In the genomic region with DNA sequence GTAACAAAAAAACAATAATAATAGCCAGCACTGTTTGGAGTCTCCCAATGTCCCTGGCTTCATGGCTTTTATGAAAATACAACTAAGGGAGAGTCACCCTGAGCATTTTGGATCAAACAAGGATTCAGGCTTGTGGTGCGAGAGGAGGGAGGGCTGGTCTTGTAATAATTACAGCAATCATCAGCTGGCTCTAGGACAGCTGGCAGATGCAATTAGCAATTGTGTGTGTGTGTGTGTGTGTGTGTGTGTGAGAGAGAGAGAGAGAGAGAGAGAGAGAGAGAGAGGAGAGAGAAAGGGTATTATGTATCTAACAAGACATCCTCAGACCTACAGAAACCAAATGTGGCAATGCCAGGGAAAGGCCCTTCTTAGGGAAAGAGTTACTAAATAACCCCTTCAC, we compare ENCODE assay signal across 8 mouse cellular contexts. TPM values are rescaled to one million over a fixed set of nuclear protein-coding genes. Genes with fewer than 3 reads are reported as not detected.
DNase-seq lines count a peak whose midpoint lies in the region; ATAC-seq and TF ChIP-seq lines count a peak whose summit lies in the region.

No protein-coding gene starts in this region.

- peak overlapping the region; percentile 74 for H3K4me3 ChIP-seq in heart, adult 2 months
- peak overlapping the region; percentile 84 for H3K4me3 ChIP-seq in embryonic facial prominence, embryonic 10.5 days
- peak overlapping the region; percentile 86 for H3K4me3 ChIP-seq in hindbrain, embryonic 15.5 days
- H3K4me3 ChIP-seq in midbrain, embryonic 14.5 days (replicated peaks; ENCODE audit: low read depth, low read length), result peak overlapping the region; percentile 78

- intact Hi-C loops in heart, adult 2 months (cut with DNase I), result no loop called here
- intact Hi-C loops in heart, postnatal 36 days (cut with DNase I), result loop anchor here (5.0 kb wide), 1 partner anchor 37 kb away; no protein-coding TSS in a partner anchor

- peak; percentile 31 to 39 for DNase-seq in heart, adult 2 months
- no peak for DNase-seq in heart, postnatal 36 days
- DNase-seq in embryonic facial prominence, embryonic 10.5 days (ENCODE audit: low spot score), result no peak
- DNase-seq in midbrain, embryonic 14.5 days, result peak; percentile 12
- no peak for DNase-seq in right cerebral cortex, adult 18-20 months
- DNase-seq in layer of hippocampus, postnatal 14 days (ENCODE audit: low spot score in 2 of 2), result no peak

- no peak for ATAC-seq in hindbrain, embryonic 15.5 days (ENCODE audit: low FRiP score, low read depth)
- ATAC-seq in midbrain, embryonic 14.5 days (ENCODE audit: low FRiP score, low TSS enrichment), result no peak
- no peak for ATAC-seq in inflammation-experienced regulatory T-cells, adult 6 months

- TF ChIP-seq EP300 in heart, adult 2 months (IDR thresholded peaks at IDR 0.05; ENCODE audit: insufficient read depth, low read depth, low read length), result no peak

- no peak overlapping the region; the same call in 1 of the 2 replicates for H3K9ac ChIP-seq in heart, adult 2 months (ENCODE audit: low read depth, low read length)
- peak overlapping the region; percentile 82 for H3K9ac ChIP-seq in hindbrain, embryonic 15.5 days
- H3K9ac ChIP-seq in midbrain, embryonic 14.5 days (replicated peaks; ENCODE audit: low read length), result peak overlapping the region; percentile 94; the same call in 1 of the 2 replicates

- no peaks in the 10 kb centered on the region for H3K27me3 ChIP-seq in heart, adult 2 months (ENCODE audit: control insufficient read depth, insufficient read depth, low read length)
- peaks cover 8% of the 10 kb centered on the region; the same call in 1 of the 2 replicates for H3K27me3 ChIP-seq in embryonic facial prominence, embryonic 10.5 days (replicated peaks; ENCODE audit: low read depth, poor library complexity, severe bottlenecking)
- no peaks in the 10 kb centered on the region for H3K27me3 ChIP-seq in hindbrain, embryonic 15.5 days
- no peaks in the 10 kb centered on the region for H3K27me3 ChIP-seq in midbrain, embryonic 14.5 days (ENCODE audit: control insufficient read depth, insufficient read depth, low read length)

- TF ChIP-seq POLR2A in heart, adult 2 months (IDR thresholded peaks at IDR 0.05; ENCODE audit: insufficient read depth, low read depth, low read length), result no peak

- peak overlapping the region; percentile 73 for H3K4me2 ChIP-seq in hindbrain, embryonic 15.5 days
- H3K4me2 ChIP-seq in midbrain, embryonic 14.5 days (ENCODE audit: low read length), result peak overlapping the region; percentile 64

- 33% methylated on average over 1 of the region's 1 CpGs for WGBS in heart, adult 2 months
- 51% methylated on average over 1 of the region's 1 CpGs for WGBS in embryonic facial prominence, embryonic 10.5 days
- 21% methylated on average over 1 of the region's 1 CpGs for WGBS in hindbrain, embryonic 15.5 days
- WGBS in midbrain, embryonic 14.5 days, result 53% methylated on average over 1 of the region's 1 CpGs

- H3K27ac ChIP-seq in heart, adult 2 months, result peak overlapping the region; percentile 90
- H3K27ac ChIP-seq in embryonic facial prominence, embryonic 10.5 days (replicated peaks), result no peak overlapping the region
- peak overlapping the region; percentile 91; the same call in 1 of the 2 replicates for H3K27ac ChIP-seq in hindbrain, embryonic 15.5 days (replicated peaks)
- no peak overlapping the region for H3K27ac ChIP-seq in midbrain, embryonic 14.5 days (replicated peaks; ENCODE audit: low read depth, low read length)

- no peaks in the 10 kb centered on the region; the same call in 1 of the 2 replicates for H3K36me3 ChIP-seq in heart, adult 2 months (ENCODE audit: control insufficient read depth, insufficient read depth, low read length)
- H3K36me3 ChIP-seq in embryonic facial prominence, embryonic 10.5 days (replicated peaks), result no peaks in the 10 kb centered on the region
- H3K36me3 ChIP-seq in hindbrain, embryonic 15.5 days, result no peaks in the 10 kb centered on the region
- H3K36me3 ChIP-seq in midbrain, embryonic 14.5 days (ENCODE audit: control insufficient read depth, insufficient read depth, low read length), result no peaks in the 10 kb centered on the region

- H3K9me3 ChIP-seq in embryonic facial prominence, embryonic 10.5 days, result no peaks in the 10 kb centered on the region
- H3K9me3 ChIP-seq in hindbrain, embryonic 15.5 days, result no peaks in the 10 kb centered on the region
- H3K9me3 ChIP-seq in midbrain, embryonic 14.5 days (ENCODE audit: control insufficient read depth, low read length), result no peaks in the 10 kb centered on the region

- H3K4me1 ChIP-seq in heart, adult 2 months (ENCODE audit: control insufficient read depth, insufficient read depth, low read length), result peaks cover 20% of the 10 kb centered on the region
- H3K4me1 ChIP-seq in embryonic facial prominence, embryonic 10.5 days, result peaks cover 44% of the 10 kb centered on the region
- peaks cover 32% of the 10 kb centered on the region for H3K4me1 ChIP-seq in hindbrain, embryonic 15.5 days (replicated peaks)
- peaks cover 15% of the 10 kb centered on the region for H3K4me1 ChIP-seq in midbrain, embryonic 14.5 days (ENCODE audit: control insufficient read depth, insufficient read depth, low read length)

- no peak for TF ChIP-seq CTCF in heart, adult 2 months (IDR thresholded peaks at IDR 0.05)

- peaks cover 3% of the 10 kb centered on the region; the same call in 1 of the 2 replicates for H3K79me2 ChIP-seq in heart, adult 2 months (replicated peaks; ENCODE audit: control insufficient read depth, insufficient read depth, low read length)

RNA-seq across cellular contexts. Expression of gene Ksr1, which starts 1.5 kb away (rescaled TPM):
- total RNA-seq in heart, adult 2 months (2021), result 1 to 10 TPM; 5.1 to 7.0 TPM
- polyA plus RNA-seq in heart, adult 2 months (2012; rRNA removed), result 6.7 and 7.8 TPM in 2 replicates
- total RNA-seq in heart, postnatal 36 days (2021), result 1 to 10 TPM; 6.6 to 6.7 TPM
- 1.0 and 1.5 TPM in 2 replicates for polyA plus RNA-seq in embryonic facial prominence, embryonic 10.5 days (2016; fragmentation: Nextera tagmentation; extraction: Ambion mirVana)
- 5.0 and 5.6 TPM in 2 replicates for polyA plus RNA-seq in hindbrain, embryonic 15.5 days (2015; fragmentation: Nextera tagmentation; extraction: Ambion mirVana)
- 5.2 and 5.8 TPM in 2 replicates for polyA plus RNA-seq in midbrain, embryonic 14.5 days (2014; fragmentation: Nextera tagmentation; extraction: Ambion mirVana)
- total RNA-seq in layer of hippocampus, postnatal 14 days (2021), result 100 to 1,000 TPM; 154 to 158 TPM
- 1 to 10 TPM; 3.6 to 4.6 (median 3.9) TPM for polyA plus RNA-seq in inflammation-experienced regulatory T-cells, adult 6 months (2017; shearing (Covaris generic))

Comparison
In these comparisons a context has a peak if more than half of its experiments do, and no peak if none do; other contexts are left out.
1. DNase-seq: peak in heart, adult 2 months (2 of 2) and midbrain, embryonic 14.5 days (single experiment); none in heart, postnatal 36 days (0 of 2), embryonic facial prominence, embryonic 10.5 days (single experiment), right cerebral cortex, adult 18-20 months (single experiment) and layer of hippocampus, postnatal 14 days (0 of 2).
2. H3K27ac ChIP-seq: peak in heart, adult 2 months (single experiment) and hindbrain, embryonic 15.5 days (single experiment); none in embryonic facial prominence, embryonic 10.5 days (single experiment) and midbrain, embryonic 14.5 days (single experiment).
3. Peak in every context shown above with its lines, with median percentiles within 50 percentile points of each other: H3K4me3 ChIP-seq.